Mouse (Mus musculus): Measurements from ENCODE around the gene Golm1.

The Golm1 gene

GRCm38 (mm10) chr13:59584947-59585647, 90.5 kb downstream of the Golm1 start, which contains the start of the genes Agtpbp1 and Naa35:
TSS of gene Agtpbp1 (minus strand) at chr13:59585227.
TSS of gene Naa35 (plus strand) at chr13:59585259.
- DNase-seq = peak; percentile 99 to 100
